Mouse (Mus musculus): ENCODE data around the gene Cdcp2. TPM values are rescaled to one million over a fixed set of nuclear protein-coding genes. Genes with fewer than 3 reads are reported as not detected.

Cdcp2 gene
- not detected for total RNA-seq (2021)
- long read RNA-seq, experiment 1: 0 reads
- long read RNA-seq, experiment 2: 0 reads

GRCm38 (mm10) chr4:107096841-107097373 lies at the start of gene Cdcp2:
Gene Cdcp2, plus strand, starts transcription at chr4:107096891.
- no peak for DNase-seq (ENCODE audit: low spot score)

- no peak for DNase-seq (ENCODE audit: low spot score)
Observed at GRCm38 (mm10) chr4:107047806-107048205, 48.9 kb upstream of the Cdcp2 start.

DNA sequence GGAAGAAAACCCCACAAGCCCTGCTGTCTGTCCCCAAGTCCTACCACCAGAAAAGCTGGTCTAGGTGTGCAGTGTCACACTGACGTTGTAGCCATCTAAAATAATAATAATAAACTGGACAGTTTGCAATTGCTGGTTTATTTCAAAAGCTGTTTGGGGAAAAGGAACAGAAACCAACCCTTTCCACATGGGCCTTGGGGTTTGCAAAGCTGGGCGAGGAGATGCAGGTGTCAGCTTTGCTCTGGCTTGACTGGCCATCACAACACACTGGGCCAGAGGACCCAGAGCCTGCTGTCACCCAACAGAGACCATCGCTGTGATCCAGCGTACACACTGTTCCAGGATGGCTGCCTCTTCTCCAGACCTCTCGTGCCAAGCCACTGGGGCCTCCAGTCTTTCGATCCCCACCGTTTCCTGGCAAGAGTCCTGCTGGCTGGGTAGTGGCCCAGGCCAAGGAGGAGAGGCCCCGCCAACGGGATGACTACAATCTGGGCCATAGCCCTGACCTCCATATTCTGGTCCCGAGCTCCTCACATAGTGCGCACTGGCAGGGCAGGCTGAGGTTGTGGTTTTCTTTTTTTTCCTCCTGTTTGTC lies 48.0 kb upstream of the Cdcp2 start:
- DNase-seq (ENCODE audit: low spot score): peak; percentile 93

- DNase-seq (ENCODE audit: low spot score): no peak
Observed at GRCm38 (mm10) chr4:107051889-107052288, 44.8 kb upstream of the Cdcp2 start.

DNA sequence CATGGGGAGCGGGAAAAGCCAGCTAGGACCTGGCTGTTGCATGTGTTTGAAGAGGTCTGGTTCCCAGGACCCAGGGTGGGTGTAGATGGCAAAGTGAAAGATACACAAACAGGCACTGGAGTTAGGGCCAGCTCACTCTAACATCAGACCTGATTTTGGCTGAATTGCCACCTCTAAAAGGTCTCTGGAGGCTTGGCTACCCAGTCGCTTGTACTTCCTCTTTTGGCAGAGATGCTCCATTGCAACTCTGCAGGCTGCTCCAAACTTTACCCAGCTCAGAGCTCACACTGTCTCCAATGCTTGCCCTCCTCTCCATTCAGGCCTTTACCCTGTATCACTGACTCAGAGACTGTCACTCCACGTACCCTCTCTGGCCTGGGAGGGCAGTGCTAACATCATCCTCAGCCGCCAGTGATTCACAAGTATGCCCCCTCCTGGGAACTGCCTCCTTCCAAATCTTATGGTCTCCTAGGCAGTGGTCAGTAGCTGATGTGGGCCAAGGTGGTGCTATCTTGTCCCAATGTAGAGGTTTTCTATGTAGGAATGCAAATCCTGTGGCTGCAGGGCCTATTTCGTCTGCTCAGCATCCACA lies 43.6 kb upstream of the Cdcp2 start:
- no peak for DNase-seq (ENCODE audit: low spot score)

GRCm38 (mm10) chr4:107056088-107056487 lies 40.6 kb upstream of the Cdcp2 start:
- DNase-seq (ENCODE audit: low spot score): peak; percentile 16

- no peak for DNase-seq (ENCODE audit: low spot score)
Observed at GRCm38 (mm10) chr4:107058346-107058745, 38.3 kb upstream of the Cdcp2 start.

GRCm38 (mm10) chr4:107058781-107059180 lies 37.9 kb upstream of the Cdcp2 start:
- no peak for DNase-seq (ENCODE audit: low spot score)

- DNase-seq (ENCODE audit: low spot score): no peak
Observed at GRCm38 (mm10) chr4:107061560-107061959, 35.1 kb upstream of the Cdcp2 start.

DNA sequence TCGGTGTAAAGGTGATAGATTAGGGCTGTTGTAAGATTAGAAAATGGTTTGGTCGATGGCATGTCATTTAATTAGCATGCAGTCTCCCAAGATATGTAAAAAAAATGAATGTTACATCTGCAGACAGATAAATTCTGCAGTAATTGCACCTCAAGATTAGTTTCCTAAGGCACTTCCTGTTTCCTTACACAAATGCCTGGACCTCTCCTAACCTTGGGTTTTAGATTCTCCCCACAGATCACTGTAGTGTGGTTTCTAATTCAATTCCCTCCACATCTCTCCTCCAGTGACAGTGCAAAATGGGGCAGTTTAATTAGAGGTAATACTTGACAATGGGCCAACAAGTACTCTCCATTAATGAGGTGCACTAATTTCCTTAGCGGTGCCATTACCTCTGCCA lies 33.5 kb upstream of the Cdcp2 start:
- no peak for DNase-seq (ENCODE audit: low spot score)

DNA sequence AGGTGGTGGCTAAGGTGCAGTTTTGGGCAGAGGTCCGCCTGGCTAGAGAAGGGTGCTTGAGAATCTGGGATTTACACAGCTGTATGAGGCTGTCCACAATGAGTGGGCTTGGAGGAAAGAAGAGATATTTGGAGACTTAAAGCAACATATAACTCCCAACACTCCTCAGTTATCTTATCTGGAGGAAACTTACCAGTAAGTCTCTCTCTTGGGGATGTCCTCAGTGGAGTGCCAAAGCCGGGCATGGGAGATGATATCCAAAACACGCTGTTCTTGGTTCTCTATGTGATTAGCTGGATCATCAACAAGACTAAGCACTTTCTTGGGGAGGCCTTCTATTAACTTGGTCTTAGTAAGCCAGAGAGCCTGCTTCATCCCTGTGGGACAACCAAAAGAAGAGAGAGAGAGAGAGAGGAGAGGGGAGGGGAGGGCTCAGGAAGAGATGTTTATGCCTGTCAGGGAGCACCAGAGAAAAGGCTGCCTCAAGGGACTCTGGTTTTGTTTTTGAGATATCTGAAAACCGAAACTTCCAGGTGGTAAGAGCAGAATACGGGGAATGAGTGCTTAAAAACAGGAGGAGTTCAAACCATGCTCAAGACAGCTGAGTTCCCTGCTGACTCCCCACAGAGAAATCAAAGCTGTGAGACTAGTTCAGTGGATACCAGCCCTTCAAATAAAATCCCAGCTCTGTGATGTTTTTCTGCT lies 32.1 kb upstream of the Cdcp2 start:
- no peak for DNase-seq (ENCODE audit: low spot score)

DNA sequence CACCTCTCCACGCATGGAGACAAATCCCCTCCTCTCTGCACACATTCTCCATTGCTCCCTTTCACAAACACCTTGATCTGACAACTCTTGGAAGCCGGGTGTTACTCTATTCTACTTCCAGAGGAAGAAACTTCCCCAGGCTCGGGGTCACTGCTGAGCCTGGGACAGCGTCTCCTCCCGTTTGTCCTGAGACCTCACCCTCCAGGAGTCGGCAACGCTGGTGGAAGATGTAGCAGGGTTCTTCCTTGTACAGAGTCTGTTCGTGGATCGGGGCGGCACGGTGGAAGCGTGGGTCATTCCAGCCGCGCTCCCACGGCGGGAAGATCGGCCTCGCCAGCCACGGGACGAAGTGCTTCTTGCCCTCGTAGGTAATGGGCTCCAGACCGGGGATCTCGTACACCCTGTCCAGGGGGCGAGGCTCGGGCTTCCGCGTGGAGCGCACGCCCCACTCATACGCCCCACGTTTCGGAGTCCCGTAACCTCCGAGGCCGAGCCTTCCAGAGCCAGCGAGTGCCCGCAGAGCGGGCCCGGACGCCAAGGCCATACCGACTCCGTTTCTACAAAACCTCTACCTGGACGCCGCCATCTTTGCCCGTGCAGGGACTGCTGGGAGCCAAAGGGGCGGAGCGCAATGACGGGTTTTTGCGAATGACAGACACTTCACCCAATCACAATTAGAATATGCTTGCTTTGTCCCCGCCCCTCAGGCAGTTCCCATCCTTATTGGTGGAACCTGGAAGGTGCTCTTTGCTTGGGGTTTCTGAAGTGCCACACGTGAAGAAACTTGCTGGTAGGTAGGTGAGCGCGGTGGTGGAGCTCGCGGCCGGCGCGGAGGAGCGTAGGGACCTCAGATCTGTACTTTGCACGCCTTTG lies 30.2 kb upstream of the Cdcp2 start, which contains the start of the genes Mrpl37 and Cyb5rl:
Gene Mrpl37, minus strand, starts transcription at position 617 of the 873 bp plus-strand sequence.
Gene Cyb5rl, plus strand, starts transcription at position 737 of the 873 bp plus-strand sequence.
- peak; percentile 98 for DNase-seq (ENCODE audit: low spot score)

GRCm38 (mm10) chr4:107067151-107067840 lies 29.4 kb upstream of the Cdcp2 start:
- no peak for DNase-seq (ENCODE audit: low spot score)

- DNase-seq (ENCODE audit: low spot score): no peak
Observed at GRCm38 (mm10) chr4:107072343-107072742, 24.3 kb upstream of the Cdcp2 start.

- DNase-seq (ENCODE audit: low spot score): no peak
Observed at GRCm38 (mm10) chr4:107075456-107075855, 21.2 kb upstream of the Cdcp2 start.

GRCm38 (mm10) chr4:107078894-107079293 lies 17.8 kb upstream of the Cdcp2 start:
- DNase-seq (ENCODE audit: low spot score): no peak

DNA sequence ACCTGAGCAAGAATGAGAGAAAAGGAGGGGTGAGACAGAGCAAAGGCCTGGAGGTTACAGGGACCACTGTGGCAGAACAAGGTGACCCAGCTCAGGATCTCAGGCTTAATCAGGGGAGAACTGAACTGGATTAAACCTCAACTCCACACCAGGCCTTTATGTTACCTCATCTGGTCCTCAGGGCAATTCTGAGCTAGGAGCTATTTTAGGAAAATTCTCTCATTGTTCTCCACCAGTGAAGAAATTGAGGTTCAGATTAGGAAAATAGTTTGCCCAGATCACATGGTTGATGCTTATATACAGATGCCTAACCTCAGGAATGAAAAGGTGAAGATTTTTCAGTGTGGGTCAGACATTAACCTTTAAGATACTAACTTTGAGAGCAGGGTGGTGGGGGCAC lies 17.0 kb upstream of the Cdcp2 start:
- no peak for DNase-seq (ENCODE audit: low spot score)

- DNase-seq (ENCODE audit: low spot score): no peak
Observed at GRCm38 (mm10) chr4:107082185-107082584, 14.5 kb upstream of the Cdcp2 start.

DNA sequence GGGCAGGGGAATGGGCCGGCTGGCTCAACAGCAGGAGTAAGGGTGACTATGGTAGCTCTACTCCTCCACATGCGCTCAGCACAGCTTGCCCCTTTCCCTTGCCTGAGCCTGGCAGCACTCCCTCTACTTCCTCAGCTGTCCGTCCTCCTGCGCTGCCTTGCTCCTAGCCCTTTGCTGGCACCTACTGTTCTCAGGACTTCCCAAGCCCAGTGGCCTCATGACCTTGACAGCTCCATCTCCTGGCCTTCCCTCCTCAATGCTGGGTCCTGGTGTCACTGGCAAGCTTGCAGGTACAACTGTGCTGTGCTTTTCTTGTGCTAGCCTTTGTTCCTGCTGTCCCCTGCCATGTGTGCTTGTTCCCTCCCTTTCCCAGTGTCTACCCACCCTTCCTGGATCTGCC lies 13.6 kb upstream of the Cdcp2 start:
- no peak for DNase-seq (ENCODE audit: low spot score)

- no peak for DNase-seq (ENCODE audit: low spot score)
Observed at GRCm38 (mm10) chr4:107084343-107084742, 12.3 kb upstream of the Cdcp2 start.

- no peak for DNase-seq (ENCODE audit: low spot score)
Observed at GRCm38 (mm10) chr4:107084858-107085257, 11.8 kb upstream of the Cdcp2 start.
